Mouse (Mus musculus): ENCODE data around the gene Htra1.

Gene Htra1

DNA sequence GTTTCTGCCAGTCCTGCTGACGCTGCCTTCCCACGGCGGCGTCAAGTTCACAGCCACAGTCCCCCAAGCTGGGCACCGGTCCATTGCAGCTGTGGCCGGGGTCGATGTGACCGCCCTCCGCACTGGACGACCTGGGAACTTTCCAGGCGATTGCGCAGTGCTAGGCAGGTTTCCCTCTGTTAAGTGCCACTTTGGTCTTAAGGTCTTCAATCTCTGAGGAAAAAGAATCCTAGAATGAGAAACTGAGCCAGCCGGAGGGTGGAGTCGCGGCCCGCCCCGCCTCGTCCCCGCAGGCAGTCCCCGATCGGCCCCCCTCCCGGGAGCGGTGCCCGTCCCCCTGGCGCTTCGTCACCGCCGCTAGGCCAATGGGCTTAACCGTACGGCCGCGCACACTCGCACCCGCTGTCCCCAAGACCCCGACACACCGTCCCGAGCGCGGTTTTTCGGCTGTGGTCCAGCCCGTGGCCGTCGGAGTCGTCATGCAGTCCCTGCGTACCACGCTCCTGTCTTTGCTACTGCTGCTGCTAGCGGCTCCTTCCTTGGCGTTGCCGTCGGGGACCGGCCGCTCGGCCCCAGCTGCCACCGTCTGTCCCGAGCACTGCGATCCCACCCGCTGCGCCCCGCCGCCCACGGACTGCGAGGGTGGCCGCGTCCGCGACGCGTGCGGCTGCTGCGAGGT, at the start of gene Htra1:
Gene Htra1 (plus strand): TSS at position 319 of the 679 bp plus-strand sequence.
- DNase-seq (ENCODE audit: low read depth), result no peak

DNA sequence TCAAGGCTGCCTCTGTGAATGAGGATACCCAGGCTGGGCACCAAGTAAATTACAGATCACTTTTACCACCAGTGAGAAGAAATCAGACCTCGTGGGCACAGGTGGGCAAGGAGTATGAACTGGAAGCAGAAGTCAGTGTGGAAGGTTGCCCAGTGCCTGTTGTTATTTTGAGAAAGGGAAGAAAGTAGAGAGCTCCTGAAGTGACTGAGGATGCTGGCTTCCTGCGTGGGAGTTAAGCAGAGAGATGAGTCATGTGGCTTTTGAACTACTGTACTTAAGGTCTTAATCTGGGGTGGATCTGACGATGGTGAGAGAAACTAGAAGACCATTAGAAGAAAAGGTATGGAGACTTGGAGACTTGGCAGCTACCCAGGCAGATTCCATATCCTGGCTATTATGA, 49.7 kb upstream of the Htra1 start:
- peak; percentile 53 for DNase-seq (ENCODE audit: low read depth)

GRCm38 (mm10) chr7:130887946-130888345, 48.0 kb upstream of the Htra1 start:
- no peak for DNase-seq (ENCODE audit: low read depth)

- DNase-seq (ENCODE audit: low read depth), result no peak
Measured at GRCm38 (mm10) chr7:130890871-130891270, 45.0 kb upstream of the Htra1 start.

- peak; percentile 57 for DNase-seq (ENCODE audit: low read depth)
Measured at GRCm38 (mm10) chr7:130892973-130893372, 42.9 kb upstream of the Htra1 start.

DNA sequence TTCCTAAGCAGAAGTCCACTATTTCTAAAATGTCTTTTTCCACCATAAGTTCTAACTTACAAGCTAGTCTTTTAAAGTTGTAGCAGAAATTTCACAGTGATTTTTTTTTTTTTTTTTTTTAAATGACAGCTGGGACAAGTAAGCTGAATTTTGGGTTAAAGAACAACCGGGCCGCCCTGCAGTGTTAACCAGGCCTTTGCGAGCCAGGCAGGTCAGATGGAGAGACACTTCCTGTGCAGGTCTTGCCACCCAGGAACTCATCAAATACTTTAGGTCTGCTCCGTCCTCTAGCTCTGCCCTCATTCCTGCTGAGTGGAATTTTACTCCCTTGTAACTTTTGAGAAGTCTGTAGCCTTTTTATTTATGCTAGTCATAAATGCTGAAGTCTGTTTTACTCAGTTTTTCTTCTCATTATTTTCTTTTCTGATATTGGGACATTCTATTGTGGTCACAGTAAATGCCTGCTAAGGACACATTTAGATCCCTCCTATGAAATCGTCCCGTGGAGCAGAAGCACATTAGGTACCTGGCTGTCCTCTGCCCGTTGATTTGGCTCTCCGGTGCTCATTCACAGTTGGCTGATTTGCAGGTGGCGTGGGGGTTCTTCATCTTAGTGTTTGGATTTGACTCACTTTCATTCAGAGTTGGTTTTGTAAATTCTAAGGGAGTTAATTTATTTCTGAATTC, 40.8 kb upstream of the Htra1 start:
- DNase-seq (ENCODE audit: low read depth), result no peak

- DNase-seq (ENCODE audit: low read depth), result no peak
Measured at GRCm38 (mm10) chr7:130895618-130895945, 40.3 kb upstream of the Htra1 start.

DNA sequence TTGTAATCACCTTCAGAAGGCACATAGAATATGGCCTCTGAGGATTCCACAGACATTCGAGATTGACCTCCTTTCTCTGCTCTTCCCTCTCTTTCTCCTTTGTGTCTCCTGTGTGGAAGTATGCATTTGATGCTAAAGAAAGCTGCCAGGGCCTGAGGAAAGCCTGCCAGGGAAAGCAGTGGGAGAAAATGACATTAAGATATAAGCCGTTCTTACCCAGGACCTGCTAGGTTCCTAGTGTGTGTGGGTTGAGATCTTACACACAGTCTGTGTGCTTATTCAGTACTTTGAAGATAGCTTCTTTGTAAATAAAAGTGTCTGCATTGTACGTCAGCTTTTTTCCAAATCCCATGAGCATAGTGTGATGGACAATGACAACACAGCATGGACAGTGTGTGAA, 39.8 kb upstream of the Htra1 start:
- DNase-seq (ENCODE audit: low read depth), result no peak

- DNase-seq (ENCODE audit: low read depth), result no peak
Measured at GRCm38 (mm10) chr7:130897201-130897600, 38.7 kb upstream of the Htra1 start.

GRCm38 (mm10) chr7:130898373-130898772, 37.5 kb upstream of the Htra1 start:
- peak; percentile 14 for DNase-seq (ENCODE audit: low read depth)

- no peak for DNase-seq (ENCODE audit: low read depth)
Measured at GRCm38 (mm10) chr7:130900233-130900848, 35.6 kb upstream of the Htra1 start.

DNA sequence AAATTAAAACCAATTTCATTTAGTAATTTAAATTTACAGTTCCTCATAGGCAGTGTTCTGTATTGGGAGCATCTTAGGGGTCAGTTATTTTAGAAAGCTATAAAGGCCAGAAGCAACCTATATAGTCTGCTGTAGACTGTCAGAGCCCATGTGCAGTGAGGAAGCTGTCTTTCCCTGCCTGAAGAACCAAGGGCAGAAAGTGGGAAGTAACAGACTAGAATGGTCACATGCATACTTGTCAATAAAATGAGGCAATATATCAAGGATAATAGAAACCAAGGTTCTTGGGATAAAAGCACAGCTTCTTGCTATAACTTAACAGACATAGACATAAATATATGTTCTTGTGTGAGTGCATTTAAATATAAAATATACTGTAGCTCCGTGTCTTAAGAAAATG, 33.0 kb upstream of the Htra1 start:
- no peak for DNase-seq (ENCODE audit: low read depth)

DNA sequence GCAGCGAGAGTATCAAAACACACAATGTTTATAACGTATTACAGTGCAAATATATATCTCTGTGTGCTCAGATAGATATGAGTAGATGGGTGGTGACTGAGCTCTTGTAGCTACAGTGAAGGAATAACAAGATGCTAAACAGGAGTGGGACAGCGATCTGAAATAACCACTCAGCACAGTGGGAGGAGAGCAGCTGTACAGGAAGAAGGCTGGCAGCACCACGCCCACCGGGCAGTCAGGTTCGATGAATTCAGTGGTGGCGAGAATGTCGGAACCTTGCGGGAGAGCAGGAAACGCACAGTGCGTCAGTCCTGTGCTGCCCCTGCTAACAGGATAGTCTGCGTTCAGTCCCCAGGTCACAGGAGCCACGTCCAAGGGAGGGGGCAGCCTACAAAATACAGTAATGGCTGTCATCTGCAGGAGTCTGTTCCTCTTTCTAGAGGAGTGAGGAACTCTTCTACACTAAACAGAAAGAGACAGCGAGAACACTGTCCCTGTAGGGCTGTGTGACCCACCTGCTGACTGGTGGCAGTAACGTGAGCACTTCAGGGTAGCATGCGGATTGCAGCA, 32.3 kb upstream of the Htra1 start:
- peak; percentile 31 for DNase-seq (ENCODE audit: low read depth)

GRCm38 (mm10) chr7:130904571-130905365, 31.1 kb upstream of the Htra1 start:
- no peak for DNase-seq (ENCODE audit: low read depth)

DNA sequence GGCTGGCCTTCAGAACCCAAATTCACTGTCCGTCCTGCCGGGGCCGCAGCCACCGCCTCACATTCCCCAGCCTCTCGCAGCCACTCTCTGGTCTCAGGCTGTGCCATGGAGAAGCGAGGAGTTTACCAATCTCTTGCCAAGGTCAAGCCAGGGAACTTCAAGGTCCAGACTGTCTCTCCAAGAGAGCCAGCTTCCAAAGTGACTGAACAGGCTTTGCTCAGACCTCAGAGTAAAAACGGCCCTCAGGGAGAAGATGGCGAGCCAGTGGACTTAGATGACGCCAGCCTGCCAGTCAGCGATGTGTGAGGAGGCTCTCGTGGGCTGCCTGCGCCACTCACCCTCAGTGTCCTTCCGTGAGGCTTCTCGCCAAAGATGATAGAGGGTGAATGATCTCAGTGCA, 25.1 kb upstream of the Htra1 start:
- DNase-seq (ENCODE audit: low read depth), result no peak

DNA sequence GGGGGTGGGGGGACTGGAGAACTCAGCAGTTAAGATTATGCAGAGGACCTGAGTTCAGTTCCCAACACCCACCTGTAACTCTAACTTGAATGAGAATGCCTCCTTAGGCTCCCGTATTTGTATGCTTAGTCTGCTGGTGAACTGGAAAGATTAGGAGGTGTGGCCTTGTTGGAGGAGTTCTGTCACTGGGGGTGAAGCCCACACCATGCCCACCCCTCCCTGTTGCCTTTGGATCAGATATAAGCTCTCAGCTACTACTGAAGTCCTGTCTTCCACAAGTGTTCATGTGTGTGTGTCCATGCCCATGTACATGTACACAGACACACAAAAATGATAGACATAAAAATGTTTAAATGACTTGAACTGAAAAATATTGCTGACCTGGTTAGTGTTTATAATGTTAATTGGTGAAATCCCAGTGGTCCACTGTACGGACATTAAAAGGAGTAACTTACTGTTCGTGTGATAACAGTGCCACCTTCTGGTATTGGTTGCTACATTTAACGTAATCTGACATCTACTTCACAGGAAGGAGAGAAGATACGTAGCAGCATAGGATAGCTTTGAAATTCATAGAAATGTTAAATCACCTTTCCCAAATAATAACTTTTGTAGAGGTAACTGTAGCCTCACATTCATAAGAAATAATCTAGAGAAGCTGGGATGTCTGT, 21.1 kb upstream of the Htra1 start:
- peak; percentile 74 for DNase-seq (ENCODE audit: low read depth)

DNA sequence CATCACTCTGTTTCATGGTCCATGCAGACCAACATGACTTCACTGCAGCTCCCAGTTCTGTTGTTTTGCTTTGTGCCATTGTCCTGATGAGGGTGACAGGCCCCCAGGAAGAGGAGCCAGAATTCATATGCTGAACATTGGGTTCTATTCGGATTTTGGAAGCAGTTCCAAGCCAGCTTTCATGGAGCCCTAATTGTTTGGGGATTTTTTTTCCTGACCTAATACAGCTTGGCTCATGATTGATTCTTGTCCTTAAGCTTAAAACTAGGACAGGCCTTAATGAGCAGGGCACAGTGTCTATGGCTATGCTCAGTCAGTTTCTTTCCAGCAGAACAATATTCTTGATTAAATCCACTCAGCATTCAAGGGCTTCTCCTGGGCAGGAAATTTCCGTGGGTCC, 17.7 kb upstream of the Htra1 start:
- no peak for DNase-seq (ENCODE audit: low read depth)

- no peak for DNase-seq (ENCODE audit: low read depth)
Measured at GRCm38 (mm10) chr7:130922981-130923731, 12.8 kb upstream of the Htra1 start.

GRCm38 (mm10) chr7:130930401-130930800, 5.5 kb upstream of the Htra1 start:
- DNase-seq (ENCODE audit: low read depth), result peak; percentile 39

GRCm38 (mm10) chr7:130932921-130933320, 3.0 kb upstream of the Htra1 start:
- DNase-seq (ENCODE audit: low read depth), result no peak

DNA sequence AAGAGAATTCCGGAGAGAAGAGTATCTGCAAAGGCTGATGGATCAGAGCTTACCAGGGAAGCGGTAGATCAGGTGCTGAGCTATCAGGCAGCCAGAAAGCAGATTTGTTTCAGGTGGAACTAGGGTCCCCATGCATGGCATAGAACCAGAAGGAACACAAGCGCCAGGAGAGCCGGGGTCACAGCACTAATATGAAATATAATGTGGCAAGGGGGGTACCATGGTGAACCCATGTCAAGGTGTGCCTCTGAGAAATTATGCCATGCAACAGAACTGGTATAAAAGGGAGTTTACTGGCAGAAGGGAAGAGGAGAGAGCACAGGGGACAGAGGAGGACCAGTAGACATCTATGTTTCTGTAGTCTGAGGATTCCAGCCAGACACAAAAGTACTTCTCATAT, 1.3 kb upstream of the Htra1 start:
- DNase-seq (ENCODE audit: low read depth), result no peak

Measured in induced T-regulatory cell, adult 2 months (primary cell).